Mouse (Mus musculus) intestine, embryonic 15.5 days (tissue): ENCODE results near the gene Bmpr1b. TPM values are rescaled to one million over a fixed set of nuclear protein-coding genes. Genes with fewer than 3 reads are reported as not detected.

ENCODE experiments used
- ATAC-seq: fragments of 200-750 bp; cut with Nextera tagmentation; 2 replicates; pipeline ENCODE4 v1.8.0; 2017; ENCODE audit warnings: moderate TSS enrichment, moderate library complexity
- H3K27ac ChIP-seq: fragments of 300-500 bp; sonication (generic); 2 replicates; pipeline ENCODE4 v1.5.1; 2015; ENCODE audit warnings: mild to moderate bottlenecking, inconsistent platforms
- H3K27me3 ChIP-seq: fragments of 300-500 bp; sonication (generic); replicated peaks from 2 replicates; pipeline ENCODE4 v1.6.1; 2015; ENCODE audit warnings: inconsistent platforms
- H3K36me3 ChIP-seq: fragments of 300-500 bp; sonication (generic); 2 replicates; pipeline ENCODE4 v1.6.1; 2015; ENCODE audit warnings: inconsistent platforms
- H3K4me1 ChIP-seq: fragments of 300-500 bp; sonication (generic); replicated peaks from 2 replicates; pipeline ENCODE4 v1.6.1; 2015; ENCODE audit warnings: inconsistent platforms
- H3K4me2 ChIP-seq: fragments of 300-500 bp; sonication (generic); replicated peaks from 2 replicates; pipeline ENCODE4 v1.6.1; 2015; ENCODE audit warnings: mild to moderate bottlenecking, inconsistent platforms
- H3K4me3 ChIP-seq: fragments of 300-500 bp; sonication (generic); replicated peaks from 2 replicates; pipeline ENCODE4 v1.5.1; 2015; ENCODE audit warnings: inconsistent platforms
- H3K9ac ChIP-seq: fragments of 300-500 bp; sonication (generic); 2 replicates; pipeline ENCODE4 v1.6.1; 2015; ENCODE audit warnings: inconsistent platforms
- H3K9me3 ChIP-seq: fragments of 300-500 bp; sonication (generic); 2 replicates; pipeline ENCODE4 v1.6.1; 2016; ENCODE audit warnings: inconsistent platforms
- WGBS: fragments of 180-500 bp; shearing (Covaris S2); methylation state at CpG from one replicate; pipeline ENCODE4 v1.1.7; 2015; 5-methylcytosine and 5-hydroxymethylcytosine counted together
- polyA plus RNA-seq: library from polyadenylated mRNA; unstranded; fragments of >200 nt; fragmentation: Nextera tagmentation; extraction: Ambion mirVana; gene quantifications from 2 replicates; pipeline ENCODE4 v1.2.1, GENCODE M21; 2015

Bmpr1b gene
- polyA plus RNA-seq, 1 experiment from 2014 or later, result 1.3 TPM

- no peaks in the 10 kb centered on the region for H3K36me3 ChIP-seq
- 78% methylated on average over 5 of the region's 5 CpGs for WGBS
- H3K4me2 ChIP-seq, result no peak overlapping the region
- no peaks in the 10 kb centered on the region for H3K9me3 ChIP-seq
- no peak overlapping the region for H3K4me3 ChIP-seq
- H3K27me3 ChIP-seq, result no peaks in the 10 kb centered on the region
- no peak overlapping the region for H3K9ac ChIP-seq
- no peak for ATAC-seq
- no peak overlapping the region for H3K27ac ChIP-seq
- no peaks in the 10 kb centered on the region for H3K4me1 ChIP-seq
These were observed 340.9 kb downstream of the Bmpr1b start for GRCm38 (mm10) chr3:141828301-141828700.

GRCm38 (mm10) chr3:141819331-141819941, 349.8 kb downstream of the Bmpr1b start:
- H3K36me3 ChIP-seq, result no peaks in the 10 kb centered on the region
- H3K27me3 ChIP-seq, result no peaks in the 10 kb centered on the region
- no peak for ATAC-seq
- no peak overlapping the region for H3K4me3 ChIP-seq
- H3K4me2 ChIP-seq, result no peak overlapping the region
- H3K4me1 ChIP-seq, result no peaks in the 10 kb centered on the region
- H3K9me3 ChIP-seq, result no peaks in the 10 kb centered on the region
- no peak overlapping the region for H3K9ac ChIP-seq
- 45% methylated on average over 13 of the region's 13 CpGs for WGBS
- H3K27ac ChIP-seq, result no peak overlapping the region

- no peaks in the 10 kb centered on the region for H3K36me3 ChIP-seq
- no peaks in the 10 kb centered on the region for H3K27me3 ChIP-seq
- no peak overlapping the region for H3K4me3 ChIP-seq
- WGBS, result 50% methylated on average over 3 of the region's 3 CpGs
- H3K9ac ChIP-seq, result no peak overlapping the region
- no peak overlapping the region for H3K4me2 ChIP-seq
- no peak for ATAC-seq
- no peaks in the 10 kb centered on the region for H3K9me3 ChIP-seq
- H3K27ac ChIP-seq, result no peak overlapping the region
- H3K4me1 ChIP-seq, result no peaks in the 10 kb centered on the region
These were observed 350.5 kb downstream of the Bmpr1b start for GRCm38 (mm10) chr3:141818615-141819312.

- ATAC-seq, result no peak
- Histone ChIP-seq H3K9ac (no peak overlapping the region), H3K27me3 (no peaks in the 10 kb centered on the region), H3K9me3 (no peaks in the 10 kb centered on the region), H3K36me3 (no peaks in the 10 kb centered on the region), H3K4me2 (no peak overlapping the region), H3K27ac (no peak overlapping the region), H3K4me3 (no peak overlapping the region), H3K4me1 (no peaks in the 10 kb centered on the region)
- 100% methylated on average over 1 of the region's 1 CpGs for WGBS
These were observed 354.4 kb downstream of the Bmpr1b start for GRCm38 (mm10) chr3:141814776-141815175.

GRCm38 (mm10) chr3:141811348-141811747, 357.9 kb downstream of the Bmpr1b start:
- Histone ChIP-seq H3K27me3 (no peaks in the 10 kb centered on the region), H3K4me2 (no peak overlapping the region), H3K9ac (no peak overlapping the region), H3K27ac (no peak overlapping the region), H3K4me3 (no peak overlapping the region), H3K4me1 (no peaks in the 10 kb centered on the region), H3K9me3 (no peaks in the 10 kb centered on the region), H3K36me3 (no peaks in the 10 kb centered on the region)
- no peak; the same call in 1 of the 2 replicates for ATAC-seq
- WGBS, result 28% methylated on average over 2 of the region's 2 CpGs

- H3K4me3 ChIP-seq, result no peak overlapping the region
- WGBS, result 66% methylated on average over 7 of the region's 7 CpGs
- no peaks in the 10 kb centered on the region for H3K4me1 ChIP-seq
- H3K27ac ChIP-seq, result no peak overlapping the region
- H3K36me3 ChIP-seq, result no peaks in the 10 kb centered on the region
- no peaks in the 10 kb centered on the region for H3K9me3 ChIP-seq
- no peaks in the 10 kb centered on the region for H3K27me3 ChIP-seq
- ATAC-seq, result no peak
- no peak overlapping the region for H3K9ac ChIP-seq
- no peak overlapping the region for H3K4me2 ChIP-seq
These were observed 358.3 kb downstream of the Bmpr1b start for GRCm38 (mm10) chr3:141810944-141811343.

- no peaks in the 10 kb centered on the region for H3K9me3 ChIP-seq
- no peaks in the 10 kb centered on the region for H3K27me3 ChIP-seq
- 75% methylated on average over 3 of the region's 3 CpGs for WGBS
- H3K4me1 ChIP-seq, result no peaks in the 10 kb centered on the region
- no peak for ATAC-seq
- no peaks in the 10 kb centered on the region for H3K36me3 ChIP-seq
- no peak overlapping the region for H3K4me2 ChIP-seq
- H3K9ac ChIP-seq, result no peak overlapping the region
- no peak overlapping the region for H3K4me3 ChIP-seq
- H3K27ac ChIP-seq, result no peak overlapping the region
These were observed 359.6 kb downstream of the Bmpr1b start for GRCm38 (mm10) chr3:141809581-141809980.

GRCm38 (mm10) chr3:141804133-141804532, 365.1 kb downstream of the Bmpr1b start:
- Histone ChIP-seq H3K4me3 (no peak overlapping the region), H3K36me3 (no peaks in the 10 kb centered on the region), H3K27me3 (no peaks in the 10 kb centered on the region), H3K4me2 (no peak overlapping the region), H3K27ac (no peak overlapping the region), H3K9ac (no peak overlapping the region), H3K4me1 (no peaks in the 10 kb centered on the region), H3K9me3 (no peaks in the 10 kb centered on the region)
- no peak for ATAC-seq
- WGBS, result 67% methylated on average over 5 of the region's 5 CpGs

- Histone ChIP-seq H3K27me3 (no peaks in the 10 kb centered on the region), H3K9ac (no peak overlapping the region), H3K9me3 (no peaks in the 10 kb centered on the region), H3K4me2 (no peak overlapping the region), H3K4me3 (no peak overlapping the region), H3K36me3 (no peaks in the 10 kb centered on the region), H3K27ac (no peak overlapping the region), H3K4me1 (no peaks in the 10 kb centered on the region)
- 0 out of 2 replicates have a peak, but pooled peaks have one; percentile 28 for ATAC-seq
- WGBS, result 15% methylated on average over 1 of the region's 1 CpGs
These were observed 371.4 kb downstream of the Bmpr1b start for GRCm38 (mm10) chr3:141797789-141798188.

- H3K9ac ChIP-seq, result no peak overlapping the region
- no peak overlapping the region for H3K27ac ChIP-seq
- H3K4me2 ChIP-seq, result no peak overlapping the region
- H3K27me3 ChIP-seq, result no peaks in the 10 kb centered on the region
- no peak for ATAC-seq
- no peaks in the 10 kb centered on the region for H3K9me3 ChIP-seq
- no peaks in the 10 kb centered on the region for H3K36me3 ChIP-seq
- no peak overlapping the region for H3K4me3 ChIP-seq
- no peaks in the 10 kb centered on the region for H3K4me1 ChIP-seq
These were observed 371.9 kb downstream of the Bmpr1b start for GRCm38 (mm10) chr3:141797372-141797771.

- 77% methylated on average over 3 of the region's 3 CpGs for WGBS
- no peaks in the 10 kb centered on the region for H3K9me3 ChIP-seq
- H3K4me1 ChIP-seq, result no peaks in the 10 kb centered on the region
These were observed 374.9 kb downstream of the Bmpr1b start for GRCm38 (mm10) chr3:141794371-141794770.

GRCm38 (mm10) chr3:141793755-141794154, 375.5 kb downstream of the Bmpr1b start:
- no peaks in the 10 kb centered on the region for H3K27me3 ChIP-seq
- no peak overlapping the region for H3K9ac ChIP-seq
- no peak overlapping the region for H3K4me3 ChIP-seq
- H3K36me3 ChIP-seq, result no peaks in the 10 kb centered on the region
- H3K27ac ChIP-seq, result no peak overlapping the region
- H3K9me3 ChIP-seq, result no peaks in the 10 kb centered on the region
- WGBS, result 81% methylated on average over 2 of the region's 2 CpGs
- H3K4me2 ChIP-seq, result no peak overlapping the region
- no peaks in the 10 kb centered on the region for H3K4me1 ChIP-seq
- ATAC-seq, result no peak

More at GRCm38 (mm10) chr3:141794371-141794770, 374.9 kb downstream of the Bmpr1b start:
- Histone ChIP-seq H3K4me2 (no peak overlapping the region), H3K36me3 (no peaks in the 10 kb centered on the region), H3K4me3 (no peak overlapping the region), H3K9ac (no peak overlapping the region), H3K27me3 (no peaks in the 10 kb centered on the region), H3K27ac (no peak overlapping the region)
- ATAC-seq, result no peak

GRCm38 (mm10) chr3:141792106-141792505, 377.1 kb downstream of the Bmpr1b start:
- WGBS, result 90% methylated on average over 1 of the region's 1 CpGs
- Histone ChIP-seq H3K36me3 (no peaks in the 10 kb centered on the region), H3K9me3 (no peaks in the 10 kb centered on the region), H3K4me2 (no peak overlapping the region), H3K27ac (no peak overlapping the region), H3K27me3 (no peaks in the 10 kb centered on the region), H3K9ac (no peak overlapping the region), H3K4me1 (no peaks in the 10 kb centered on the region), H3K4me3 (no peak overlapping the region)
- ATAC-seq, result no peak
